Mouse (Mus musculus) heart, postnatal 36 days (tissue): ENCODE data around the gene Gpld1. TPM values are rescaled to one million over a fixed set of nuclear protein-coding genes. Genes with fewer than 3 reads are reported as not detected.
"Not testable (repeated sequence)": the region's sequence is repeated elsewhere in the genome, so short reads cannot be mapped to it uniquely, and the experiment has no call there.

Experiments
- DNase-seq, 2 experiments: peaks; one replicate each; pipeline ENCODE4 v3.0.0; 2021 to 2022
- intact Hi-C: fragments of 180-260 bp; cut with DNase I; formaldehyde crosslinking; loops from one replicate; pipeline ENCODE4 v1.15.1; 2025
- total RNA-seq, 2 experiments: library from RNA; stranded (reverse); gene quantifications; 2 replicates each; pipeline ENCODE4 v1.2.3; 2021

The Gpld1 gene
- total RNA-seq, 2 experiments from 2014 or later, result 1.4 to 2.5 TPM

DNA sequence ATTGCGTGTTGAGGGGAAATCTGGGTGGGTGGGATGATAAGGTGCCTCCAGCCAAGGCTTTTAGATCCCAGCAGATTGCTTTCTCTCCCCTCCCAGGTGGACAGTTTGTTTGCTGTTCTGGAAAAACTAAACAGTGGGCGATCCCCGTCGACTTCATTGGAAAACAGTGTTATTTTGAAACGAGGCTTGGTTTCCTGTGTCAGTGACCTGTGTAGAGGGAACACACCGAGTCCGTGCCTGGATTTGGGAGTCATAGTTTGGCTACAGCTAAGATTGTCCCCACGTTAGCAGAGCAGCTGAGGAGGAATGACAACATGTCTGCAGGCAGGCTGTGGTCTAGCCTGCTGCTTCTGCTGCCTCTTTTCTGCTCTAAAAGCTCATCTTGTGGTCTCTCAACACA, 351 bp downstream of the Gpld1 start:
- no peak for DNase-seq
- intact Hi-C loops, result no loop called here

DNA sequence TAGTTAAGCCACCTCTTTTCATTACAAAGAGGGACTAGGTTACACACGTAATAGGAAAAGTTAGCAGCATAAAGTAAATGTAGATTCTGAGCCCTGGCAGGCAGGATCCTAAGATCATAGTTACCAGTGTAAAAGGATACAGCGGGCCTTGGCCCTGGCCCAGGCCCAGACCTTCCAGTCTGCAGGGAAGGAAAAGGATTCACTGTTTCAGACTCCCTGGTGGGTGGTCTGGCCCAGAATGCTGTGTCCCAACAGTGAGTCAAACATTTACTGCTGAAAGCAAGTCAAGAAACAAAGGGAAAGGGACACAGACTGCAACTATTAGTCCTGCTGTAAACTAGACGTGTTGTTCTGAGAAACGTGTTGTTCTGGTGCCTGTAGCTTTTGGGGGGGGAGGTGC, 2.6 kb downstream of the Gpld1 start:
- intact Hi-C loops, result no loop called here
- no peak for DNase-seq

DNA sequence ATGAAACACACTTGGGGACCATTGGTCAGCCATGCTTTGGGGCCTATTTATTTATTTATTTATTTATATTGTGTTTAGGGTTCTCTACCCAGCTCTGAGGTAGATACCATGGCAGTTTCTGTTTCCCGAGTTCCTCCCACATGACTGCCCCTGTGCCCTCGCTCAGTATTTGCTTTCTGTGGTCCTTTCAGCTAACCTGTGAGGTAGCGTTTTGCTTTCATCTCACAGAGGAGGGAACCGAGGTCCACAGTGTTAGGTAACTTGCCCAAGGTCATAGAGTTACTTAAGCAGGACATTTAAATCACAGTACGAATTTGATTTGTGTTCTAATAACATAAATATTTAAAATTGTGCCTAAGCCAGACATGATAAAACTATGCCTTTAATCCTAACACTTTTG, 4.2 kb downstream of the Gpld1 start:
- DNase-seq, result no peak
- intact Hi-C loops, result no loop called here

DNA sequence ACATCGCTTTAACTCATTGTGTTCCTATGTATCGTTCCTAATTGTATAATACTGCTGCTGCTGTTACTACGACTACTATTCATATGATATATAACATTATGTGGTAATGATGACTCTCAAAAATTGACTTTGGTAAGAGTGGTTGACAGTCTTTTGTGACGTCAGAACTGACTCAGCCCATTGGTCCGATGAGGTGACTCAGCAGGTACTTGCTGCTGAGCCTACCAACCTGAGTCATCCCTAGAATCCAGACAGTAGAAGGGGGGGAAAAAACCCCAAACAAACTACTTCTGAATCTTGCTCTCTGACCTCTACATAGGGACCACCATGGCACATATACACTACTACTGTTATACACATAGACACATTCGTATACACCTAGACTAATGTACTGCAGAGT, 5.9 kb downstream of the Gpld1 start:
- intact Hi-C loops, result no loop called here
- DNase-seq, result no peak

GRCm38 (mm10) chr13:24952659-24953058, 9.7 kb downstream of the Gpld1 start:
- DNase-seq, result no peak
- intact Hi-C loops, result no loop called here

- no peak for DNase-seq
- intact Hi-C loops, result no loop called here
These were observed 12.1 kb downstream of the Gpld1 start for GRCm38 (mm10) chr13:24955091-24955490.

GRCm38 (mm10) chr13:24955500-24955899, 12.5 kb downstream of the Gpld1 start:
- intact Hi-C loops, result no loop called here
- no peak for DNase-seq

DNA sequence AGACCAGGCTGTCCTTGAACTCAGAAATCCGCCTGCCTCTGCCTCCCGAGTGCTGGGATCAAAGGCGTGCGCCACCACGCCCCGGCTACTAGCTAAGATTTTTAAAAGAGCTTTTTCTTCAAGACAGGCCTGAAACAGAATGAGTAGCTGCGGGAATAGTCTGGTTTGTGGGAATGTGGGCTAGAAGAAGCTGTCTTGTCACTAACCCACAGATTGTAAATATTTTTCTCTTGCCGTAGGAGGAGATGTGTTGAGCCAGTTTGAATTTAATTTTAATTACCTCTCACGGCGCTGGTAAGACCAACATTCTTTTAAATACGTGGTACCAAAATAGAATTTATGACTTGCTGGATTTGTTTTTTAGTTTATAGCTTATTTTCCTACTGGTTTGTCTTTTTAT, 15.7 kb downstream of the Gpld1 start:
- intact Hi-C loops, result no loop called here
- DNase-seq, result no peak

- intact Hi-C loops, result no loop called here
These were observed 17.1 kb downstream of the Gpld1 start for GRCm38 (mm10) chr13:24960084-24960483.

GRCm38 (mm10) chr13:24962119-24962518, 19.2 kb downstream of the Gpld1 start:
- DNase-seq, result no peak
- intact Hi-C loops, result no loop called here

More at GRCm38 (mm10) chr13:24960084-24960483, 17.1 kb downstream of the Gpld1 start:
- DNase-seq, result no peak

GRCm38 (mm10) chr13:24965130-24965845, 22.3 kb downstream of the Gpld1 start:
- intact Hi-C loops, result no loop called here
- no peak for DNase-seq

DNA sequence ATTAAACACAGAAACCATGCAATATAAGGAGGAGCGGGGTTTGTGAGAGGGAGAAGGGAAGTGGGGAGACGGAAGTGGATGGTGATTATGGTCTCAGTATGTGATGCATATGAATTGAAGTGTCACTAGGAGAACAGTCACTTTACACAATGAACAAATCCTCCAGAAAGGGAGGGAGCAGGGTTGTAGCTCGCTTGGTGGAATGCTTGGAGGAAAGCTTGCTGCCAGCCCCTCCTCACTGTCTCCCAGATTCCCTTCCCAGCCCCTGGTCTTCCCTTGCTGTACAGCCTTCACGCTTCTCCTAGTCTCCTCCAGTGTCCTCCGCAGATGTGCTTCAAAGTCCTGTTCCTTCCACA, 22.9 kb downstream of the Gpld1 start:
- DNase-seq, result no peak
- intact Hi-C loops, result no loop called here

DNA sequence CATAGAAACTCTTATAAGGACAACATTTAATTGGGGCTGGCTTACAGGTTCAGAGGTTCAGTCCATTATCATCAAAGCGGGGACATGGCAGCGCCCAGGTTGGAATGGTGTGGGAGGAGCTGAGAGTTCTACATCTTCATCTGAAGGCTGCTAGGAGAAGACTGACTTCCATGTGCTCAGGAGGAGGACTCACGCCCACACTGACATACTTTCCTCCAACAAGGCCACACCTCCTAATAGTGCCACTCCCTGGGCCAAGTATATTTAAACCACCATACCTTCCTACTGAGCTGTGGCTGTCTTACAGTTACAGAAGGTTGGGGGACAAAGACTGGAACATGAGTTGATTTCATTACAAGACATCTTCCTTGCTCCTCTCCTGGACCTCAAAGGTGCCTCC, 28.8 kb downstream of the Gpld1 start:
- intact Hi-C loops, DNase-seq: not testable (repeated sequence)

DNA sequence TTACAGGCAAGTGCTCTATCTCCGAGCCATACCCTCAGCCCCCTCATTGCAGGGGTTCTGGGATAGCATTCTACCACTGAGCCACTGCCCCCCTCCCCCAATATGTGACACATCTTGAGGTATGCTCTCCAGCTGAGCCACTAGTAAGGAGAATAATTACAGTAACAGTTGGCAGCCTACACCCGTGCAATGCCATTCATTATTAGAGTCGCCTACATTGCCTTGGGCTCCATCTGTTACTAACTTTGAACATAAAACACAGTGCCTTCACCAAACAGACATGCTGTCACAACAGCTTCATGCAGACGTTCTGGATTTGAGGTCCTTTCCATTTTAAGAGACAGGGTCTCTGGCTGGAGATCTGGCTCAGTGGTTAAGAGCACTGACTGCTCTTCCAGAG, 33.4 kb downstream of the Gpld1 start:
- DNase-seq, result no peak

GRCm38 (mm10) chr13:24977820-24978342, 34.9 kb downstream of the Gpld1 start:
- intact Hi-C loops, result no loop called here
- no peak for DNase-seq

More for the DNA sequence above, 33.4 kb downstream of the Gpld1 start:
- intact Hi-C loops, result no loop called here

DNA sequence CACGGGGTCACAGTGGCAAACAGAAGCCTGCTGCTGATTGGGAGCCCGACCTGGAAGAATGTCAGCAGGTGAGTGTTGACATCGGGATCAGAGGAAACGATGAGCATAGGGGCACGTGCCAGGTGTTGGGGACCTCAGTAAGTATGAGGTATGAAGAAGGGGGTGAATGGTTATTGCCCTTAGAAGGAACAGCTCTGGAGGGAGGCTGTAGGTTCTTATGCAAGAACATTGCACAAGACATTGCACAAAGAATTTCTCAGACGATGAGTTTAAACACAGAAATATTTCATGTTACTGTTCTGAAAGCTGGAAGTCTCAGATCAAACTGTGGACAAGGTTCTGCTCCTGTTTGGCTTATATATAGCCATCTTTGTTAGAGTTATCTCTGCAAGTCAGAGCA, 38.1 kb downstream of the Gpld1 start:
- intact Hi-C loops, result no loop called here
- no peak for DNase-seq

DNA sequence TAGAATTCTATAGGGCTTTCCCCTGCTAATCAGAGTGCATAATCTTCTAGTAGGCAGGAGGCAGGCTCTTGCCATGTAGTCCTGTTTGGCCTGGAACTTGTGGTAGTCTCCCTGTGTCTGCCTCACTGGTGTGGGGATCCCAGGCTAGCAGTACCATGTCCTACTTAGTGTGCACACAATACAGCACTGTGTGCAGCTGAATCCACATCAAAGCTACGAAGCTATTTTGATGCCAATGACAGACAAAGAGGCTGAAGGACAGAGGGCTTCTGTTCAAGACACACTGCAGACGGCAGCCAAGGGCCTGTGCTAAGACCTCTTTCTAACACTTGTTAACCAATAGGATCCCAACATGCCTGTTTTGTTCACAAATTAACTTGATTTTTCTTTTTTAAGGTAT, 42.5 kb downstream of the Gpld1 start:
- intact Hi-C loops, result loop anchor here (5.0 kb wide), 1 partner anchor 503 kb away; no protein-coding TSS in a partner anchor
- DNase-seq, result no peak

GRCm38 (mm10) chr13:24988391-24988790, 45.4 kb downstream of the Gpld1 start:
- intact Hi-C loops, result loop anchor here (1.0 to 5.0 kb wide), 2 partner anchors 50 to 506 kb away; no protein-coding TSS in a partner anchor
- peak; percentile 35 to 66 for DNase-seq

- no peak for DNase-seq
- intact Hi-C loops, result loop anchor here (5.0 kb wide), 1 partner anchor 507 kb away; no protein-coding TSS in a partner anchor
These were observed 46.1 kb downstream of the Gpld1 start for GRCm38 (mm10) chr13:24989006-24989405.

- intact Hi-C loops, result loop anchor here (10.0 kb wide), 1 partner anchor 158 kb away; the partner anchor contains the start of genes Acot13 and Tdp2
These were observed 50.2 kb downstream of the Gpld1 start for GRCm38 (mm10) chr13:24993160-24993559.

GRCm38 (mm10) chr13:24999538-24999937, 56.6 kb downstream of the Gpld1 start:
- no peak for DNase-seq
- intact Hi-C loops, result loop anchor here (5.0 to 10.0 kb wide), 2 partner anchors 38 to 165 kb away; partner anchors contain the start of genes Acot13 and Tdp2

More at GRCm38 (mm10) chr13:24993160-24993559, 50.2 kb downstream of the Gpld1 start:
- DNase-seq, result no peak

DNA sequence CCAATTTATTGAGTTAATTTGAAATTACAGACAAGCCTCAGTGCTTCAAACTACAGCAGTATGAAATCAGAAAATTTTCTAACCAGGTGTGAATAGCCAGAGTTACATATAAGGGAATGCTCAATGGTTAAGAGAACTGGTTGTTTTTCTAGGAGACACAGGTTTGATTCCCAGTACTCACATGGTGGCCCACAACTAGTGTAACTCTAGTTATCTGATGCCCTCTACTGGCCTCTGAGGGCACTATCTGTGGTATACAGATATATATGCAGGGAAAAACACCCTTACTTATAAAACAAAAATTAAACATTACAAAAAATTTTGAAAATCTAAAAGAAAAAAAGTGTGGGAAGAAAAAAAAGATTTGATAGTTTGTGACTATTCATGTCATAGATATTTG, 60.0 kb downstream of the Gpld1 start:
- intact Hi-C loops, result no loop called here
- no peak for DNase-seq
